Mouse (Mus musculus): ENCODE data around the gene Cobl.

Gene Cobl

DNA sequence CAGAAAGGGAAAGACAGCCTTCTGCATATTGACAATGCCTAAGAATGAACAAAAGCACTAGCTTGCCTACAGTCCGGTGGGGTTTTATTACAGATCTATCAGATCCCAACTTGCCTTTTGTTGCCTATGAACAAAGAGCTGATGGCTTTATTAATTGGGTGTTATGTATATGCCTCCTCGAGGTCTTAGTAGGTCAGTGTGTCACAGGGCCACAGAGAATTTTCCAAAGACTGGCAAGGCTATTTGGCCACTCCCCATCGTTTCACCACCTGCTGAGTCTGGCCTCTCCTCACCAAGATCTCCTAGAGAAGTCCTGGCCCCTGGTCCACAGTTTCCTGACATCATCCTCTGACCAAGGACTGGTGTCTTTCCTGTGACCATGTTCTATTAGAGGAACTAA, 83.7 kb downstream of the Cobl start:
- no peak for DNase-seq

DNA sequence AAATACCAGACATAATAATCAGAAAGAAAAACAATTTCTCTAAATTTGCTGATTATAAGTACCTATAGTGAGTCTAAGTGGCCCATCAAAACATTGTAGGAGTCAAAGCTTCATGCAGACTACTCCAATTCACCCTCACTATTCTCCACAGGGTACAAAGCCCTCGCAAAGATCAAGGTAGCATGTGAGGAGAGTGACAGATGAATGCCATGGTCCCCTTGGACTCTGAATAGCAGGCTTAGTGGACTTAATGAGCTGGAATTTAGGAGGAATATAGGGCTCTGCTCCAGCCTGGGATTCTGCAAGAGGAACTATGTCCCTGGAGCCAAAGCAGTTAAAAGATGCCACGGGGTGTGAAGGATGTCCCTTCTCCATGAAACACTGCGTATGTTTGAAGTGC, 88.1 kb downstream of the Cobl start:
- DNase-seq: no peak

DNA sequence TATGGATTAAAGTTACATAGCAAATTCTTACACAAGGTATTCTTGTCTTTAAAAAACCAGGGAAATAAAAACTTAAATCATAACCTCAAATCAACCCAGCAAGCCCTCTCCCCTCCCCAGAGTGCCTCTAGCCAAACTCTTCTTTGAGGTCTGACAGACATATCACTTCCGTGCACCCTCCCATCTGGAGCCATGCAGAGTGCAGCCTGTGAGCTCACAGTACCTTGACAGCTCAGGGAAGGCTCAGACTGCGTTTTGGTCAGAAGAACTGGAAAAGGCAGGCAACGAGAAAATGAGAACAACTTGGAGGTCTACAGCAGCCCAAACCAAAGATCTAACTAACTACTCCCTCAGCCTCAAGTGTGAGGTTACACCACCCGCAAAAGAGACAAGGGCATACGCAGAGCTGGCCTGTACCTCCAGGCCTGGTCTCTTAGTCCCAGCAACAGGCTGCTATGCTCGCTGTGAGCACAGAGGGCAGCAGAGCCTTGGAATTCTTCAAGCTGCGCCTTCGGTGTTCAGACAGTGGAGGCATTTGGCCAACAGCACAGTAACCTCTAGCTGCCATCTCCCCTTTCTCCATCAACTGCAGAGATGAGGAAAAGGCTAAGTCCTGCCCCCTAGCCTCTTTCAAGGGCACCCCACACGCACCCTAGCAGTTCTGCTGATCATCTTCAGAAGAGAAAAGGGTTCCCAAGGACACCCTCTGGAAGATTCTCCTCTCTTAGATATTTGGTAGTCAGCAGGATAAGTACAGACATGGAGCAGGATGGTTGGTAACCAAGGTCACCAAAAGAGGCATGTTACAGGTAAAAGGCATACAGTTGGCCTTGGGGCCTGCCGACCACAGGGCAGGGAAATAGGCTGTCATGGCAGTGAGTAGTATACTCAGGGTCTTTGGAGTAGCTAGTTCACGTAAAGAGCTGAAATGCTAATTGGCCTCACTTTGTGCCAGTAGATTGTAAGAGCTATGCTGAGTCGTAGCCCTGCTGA, 91.4 kb downstream of the Cobl start:
- DNase-seq: peak; percentile 43

DNA sequence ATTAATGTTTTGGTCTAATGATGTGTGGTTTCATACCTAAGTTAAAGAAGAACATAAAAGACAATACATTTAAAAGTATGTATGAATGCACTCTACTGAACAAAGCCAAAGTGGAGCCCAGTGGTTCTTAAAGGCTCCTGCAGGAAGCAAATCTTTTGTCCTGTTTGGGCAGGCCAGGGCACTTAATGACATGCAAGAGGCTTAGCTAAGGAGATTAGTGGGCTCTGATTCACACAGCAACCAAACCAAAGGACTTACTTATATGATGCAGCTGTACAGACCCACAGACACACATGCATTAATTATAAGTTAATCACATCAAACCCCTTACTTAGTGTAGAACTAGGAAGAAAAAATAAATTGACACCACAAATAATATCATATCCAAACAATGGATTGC, 93.8 kb downstream of the Cobl start:
- DNase-seq: no peak

DNA sequence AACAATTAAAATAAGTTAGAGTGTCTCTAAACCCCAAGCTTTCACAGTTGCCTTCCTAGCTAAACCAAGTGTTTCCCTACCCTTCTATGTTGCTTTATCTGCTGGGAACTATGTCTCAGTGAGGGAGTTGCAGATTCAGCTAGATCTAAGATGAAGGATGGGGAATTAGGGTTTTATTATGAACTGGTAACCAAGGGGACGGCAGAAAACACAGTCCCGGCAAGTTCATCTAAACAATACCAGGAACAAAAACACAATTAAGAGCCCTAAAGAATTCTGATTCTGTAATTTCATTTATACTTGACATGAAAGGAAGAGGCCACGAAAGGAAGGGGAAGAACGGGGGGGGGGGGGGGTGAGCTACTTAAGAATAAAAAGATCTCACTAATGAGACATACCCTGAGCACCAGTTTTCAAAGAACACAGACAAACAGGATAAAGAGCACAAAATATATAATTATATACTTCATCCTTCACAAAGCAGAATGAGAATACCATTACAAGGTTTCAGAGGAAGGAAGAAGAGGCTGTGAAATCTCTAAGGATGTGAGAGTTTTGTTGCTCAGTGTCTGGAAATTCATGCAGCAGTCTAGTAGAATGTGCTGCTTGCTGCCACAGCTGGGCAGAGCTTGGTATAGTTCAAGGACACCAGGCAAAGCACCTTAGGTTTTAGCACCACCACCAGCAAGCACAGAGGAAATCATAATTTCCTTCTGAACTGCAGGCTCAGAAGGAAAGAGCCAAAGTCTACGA, 97.2 kb downstream of the Cobl start:
- DNase-seq: no peak

DNA sequence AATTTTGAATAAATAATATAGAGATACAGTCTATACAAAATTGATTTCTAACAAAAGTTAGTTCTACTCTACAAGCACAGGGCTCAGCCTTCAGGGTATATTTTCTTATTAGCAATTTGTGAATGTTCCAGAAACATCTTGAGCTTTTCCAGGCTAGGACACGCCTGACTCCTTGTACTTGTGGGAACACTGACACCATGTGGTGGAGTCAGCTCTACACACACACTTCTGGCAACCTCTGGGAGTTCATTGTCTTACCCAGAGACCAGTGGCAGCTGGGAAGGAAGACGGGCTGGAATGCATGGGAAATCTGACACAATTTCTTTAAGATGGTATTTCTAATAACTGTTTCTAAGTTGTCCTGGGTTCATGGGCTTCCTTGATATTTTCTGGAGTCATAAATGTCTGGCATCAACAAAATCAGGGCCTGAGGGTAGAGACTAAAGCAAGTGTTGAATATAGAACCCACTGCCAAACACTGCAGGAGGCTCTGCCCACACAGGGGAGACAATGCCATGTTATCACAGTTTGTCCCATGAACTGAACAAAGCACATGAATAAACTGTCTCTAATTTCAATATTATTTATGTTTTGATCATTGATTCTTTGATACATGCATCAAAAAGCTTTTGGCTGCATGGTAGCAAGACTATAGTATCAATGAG, 105.3 kb downstream of the Cobl start:
- peak; percentile 6 for DNase-seq

DNA sequence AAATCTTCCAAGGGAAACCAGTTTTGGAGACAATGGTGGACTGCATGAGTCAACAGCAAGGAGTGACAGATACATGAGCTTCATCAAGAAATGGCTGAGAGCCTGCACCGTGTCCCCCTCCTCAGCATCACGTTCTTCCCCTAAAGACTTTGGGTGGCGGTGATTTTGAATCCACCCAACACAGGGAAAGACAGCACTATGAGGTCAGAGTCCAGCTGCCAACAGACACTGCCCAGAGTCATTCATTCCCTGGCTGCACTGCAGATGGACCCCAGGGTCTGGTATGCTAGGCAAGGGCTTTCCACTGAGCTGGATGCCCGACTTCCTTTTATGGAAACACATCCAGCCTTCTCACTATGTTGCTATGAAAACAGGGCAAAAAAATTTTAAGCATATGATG, 106.2 kb downstream of the Cobl start:
- DNase-seq: no peak

DNA sequence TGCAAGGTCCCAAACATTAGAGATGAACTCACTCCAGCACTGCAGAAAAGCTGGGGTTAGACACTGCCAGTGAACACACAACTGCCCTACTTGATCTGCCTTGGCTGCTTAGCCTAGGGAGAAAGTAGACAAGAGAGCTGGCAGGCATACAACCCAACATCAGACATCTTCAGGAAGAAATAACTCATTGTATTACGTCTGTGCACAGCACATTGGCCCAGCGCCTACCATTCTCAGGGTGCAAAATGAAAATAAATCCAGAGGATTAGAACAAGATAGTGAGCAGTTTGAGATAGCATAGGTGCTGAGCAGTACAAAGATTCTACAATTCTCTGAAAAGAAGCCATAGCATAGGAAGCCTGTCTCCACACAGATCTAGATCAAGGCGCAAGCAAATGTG, 109.1 kb downstream of the Cobl start:
- DNase-seq: no peak

DNA sequence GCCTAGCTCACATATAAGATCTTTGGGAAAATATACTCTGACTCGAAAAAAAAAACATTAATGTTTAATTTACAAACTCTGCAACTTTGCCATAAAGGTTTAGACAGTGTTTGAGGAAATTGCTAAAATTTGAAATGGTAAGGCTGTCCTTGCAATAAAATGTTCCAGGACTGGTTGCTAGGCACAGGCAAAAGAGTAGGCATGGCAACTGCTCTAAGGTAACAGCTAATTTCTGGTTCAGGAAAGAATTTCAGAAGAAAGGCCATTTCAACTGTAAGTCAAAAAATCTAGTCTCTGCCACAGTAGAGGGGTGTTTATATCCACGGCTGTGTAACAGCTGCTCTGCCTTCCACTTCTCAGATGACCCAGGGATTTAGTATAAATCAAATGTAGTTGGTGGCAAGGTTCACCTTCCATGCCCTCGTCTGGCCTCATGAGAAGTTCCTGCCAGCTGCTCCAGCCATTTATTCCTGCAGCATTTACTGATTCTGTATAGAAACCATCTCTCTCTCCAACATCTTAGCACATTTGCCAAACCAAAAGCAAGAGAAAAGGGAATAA, 113.7 kb downstream of the Cobl start:
- no peak for DNase-seq

DNA sequence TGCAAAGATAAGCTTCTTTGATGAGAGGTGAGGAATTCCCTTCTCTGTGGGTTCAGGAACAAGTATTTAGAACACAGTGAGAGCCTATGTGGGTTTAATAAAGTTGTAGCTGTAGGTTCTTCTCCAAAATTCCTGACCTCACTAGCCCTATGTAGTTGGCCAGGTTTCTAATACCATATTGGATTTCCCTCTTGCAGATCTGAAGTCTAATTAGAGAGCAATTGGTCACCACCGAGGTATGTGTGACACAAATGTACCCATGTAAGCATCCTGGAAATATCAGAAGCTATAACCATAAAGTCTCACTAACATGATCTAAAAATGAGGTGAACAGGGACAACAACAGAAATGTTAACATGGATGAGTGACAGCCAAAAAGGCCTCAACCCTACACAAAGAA, 114.7 kb downstream of the Cobl start:
- DNase-seq: no peak

DNA sequence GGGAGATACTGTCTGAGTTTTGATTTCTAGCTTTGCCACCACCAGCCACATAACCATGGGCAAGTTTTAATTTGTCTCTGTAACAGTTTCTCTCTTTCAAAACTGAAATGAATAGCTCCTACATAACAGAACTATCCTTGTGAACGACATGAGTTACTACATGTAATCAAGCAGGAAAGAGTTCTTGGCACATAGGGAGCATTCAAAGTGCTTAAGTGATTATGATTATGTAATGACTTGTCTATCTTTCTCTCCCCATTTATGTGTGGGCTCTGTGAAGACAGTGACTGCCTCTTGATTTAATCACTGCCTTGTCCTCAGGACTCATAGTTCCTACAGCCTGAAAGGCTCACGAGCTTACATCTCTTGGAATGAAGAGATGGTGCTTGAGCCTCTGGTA, 118.3 kb downstream of the Cobl start:
- no peak for DNase-seq

DNA sequence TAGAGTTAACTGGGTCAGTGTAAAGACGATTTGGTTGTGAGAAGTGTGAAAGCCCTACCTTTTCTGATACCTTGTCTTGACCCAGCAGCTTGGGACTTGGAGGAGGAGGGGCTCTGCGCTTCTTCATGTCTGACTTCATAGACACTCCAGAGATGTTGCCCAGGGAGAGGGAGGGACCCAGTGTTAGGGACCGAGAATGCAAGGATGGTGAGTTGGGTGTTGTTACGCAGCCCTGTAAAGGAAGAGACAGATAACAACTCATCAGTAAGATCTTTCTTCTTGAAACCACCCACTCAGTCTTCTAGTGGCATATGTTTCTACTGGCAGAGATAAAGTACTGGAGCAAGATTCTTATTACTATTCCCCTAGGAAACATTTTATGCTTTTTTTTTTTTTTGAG, 121.1 kb downstream of the Cobl start:
- no peak for DNase-seq

DNA sequence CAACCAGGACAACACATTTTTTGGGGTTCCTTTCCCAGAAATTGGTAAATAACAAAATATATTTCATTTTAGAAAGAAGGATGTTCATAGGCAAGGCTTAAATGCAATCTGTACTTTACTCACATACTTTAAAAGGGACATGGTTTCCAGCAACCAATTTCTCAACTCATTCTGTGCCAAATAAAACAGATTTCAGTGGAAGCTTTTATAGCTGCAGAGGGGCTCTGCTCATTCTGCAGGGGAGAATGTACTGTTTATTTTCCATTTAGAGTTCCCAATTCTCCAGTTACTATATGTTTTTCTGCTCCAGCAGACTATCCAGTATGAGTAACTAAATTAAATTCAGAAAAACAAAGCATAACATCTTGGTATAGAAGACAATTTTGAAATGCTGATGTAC, 124.1 kb downstream of the Cobl start:
- DNase-seq: no peak

DNA sequence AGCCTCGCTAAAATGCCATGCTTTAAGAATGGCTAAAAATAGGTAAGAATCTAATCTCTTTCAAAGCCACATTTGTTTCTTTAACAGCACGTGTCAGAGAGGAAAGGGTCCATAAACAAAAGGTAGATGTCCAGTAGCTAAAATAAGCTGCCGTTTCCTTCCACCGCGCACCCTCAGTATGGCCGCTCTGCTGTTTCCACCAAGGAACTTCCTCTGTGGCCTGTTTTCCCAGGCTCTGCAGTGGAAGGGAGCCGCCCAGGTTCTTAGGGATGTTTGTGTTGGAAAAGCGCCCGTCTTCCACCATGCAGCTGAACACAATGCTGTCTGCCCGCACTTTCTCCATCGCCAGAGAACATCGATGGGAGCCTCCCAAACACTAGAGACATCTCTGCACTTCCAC, 128.6 kb downstream of the Cobl start:
- DNase-seq: no peak

DNA sequence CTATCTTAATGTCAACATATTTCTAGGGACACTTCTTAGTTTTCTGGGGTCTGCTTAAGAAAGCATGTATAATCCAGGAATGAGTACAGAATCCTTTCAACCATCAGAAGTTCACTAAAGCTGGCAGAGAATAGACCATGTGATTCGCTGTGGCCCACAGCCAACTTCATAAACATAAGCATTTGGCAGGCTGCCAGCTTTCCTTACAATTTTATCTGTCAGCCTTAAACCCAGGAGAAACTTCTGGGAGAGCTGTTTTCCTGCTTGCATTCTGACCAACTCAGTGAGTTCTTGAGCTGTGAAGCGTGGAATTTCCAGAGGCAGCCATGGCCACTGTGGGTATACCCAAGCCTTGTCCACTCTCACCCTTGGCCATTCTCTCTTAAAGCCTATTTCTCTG, 132.8 kb downstream of the Cobl start:
- no peak for DNase-seq

DNA sequence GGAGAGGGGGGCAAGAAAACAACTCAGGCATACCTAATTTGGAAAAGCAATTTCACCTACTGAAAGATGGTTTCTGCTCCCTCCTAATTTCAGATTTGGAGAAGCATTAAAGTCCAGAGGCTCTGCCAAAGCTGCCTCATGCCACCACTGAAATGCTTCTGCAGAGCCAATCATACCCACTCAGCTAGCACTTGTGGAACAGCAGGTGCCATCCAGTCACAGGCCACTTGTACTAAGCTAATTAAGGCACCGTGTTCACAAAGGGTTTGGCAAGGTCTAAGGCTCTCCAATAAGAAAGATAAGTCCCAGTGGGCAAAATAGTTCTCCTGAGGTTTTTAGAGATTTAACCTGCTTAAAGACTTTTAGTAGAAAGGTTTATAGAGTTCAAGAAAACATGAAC, 143.3 kb downstream of the Cobl start:
- DNase-seq: no peak

DNA sequence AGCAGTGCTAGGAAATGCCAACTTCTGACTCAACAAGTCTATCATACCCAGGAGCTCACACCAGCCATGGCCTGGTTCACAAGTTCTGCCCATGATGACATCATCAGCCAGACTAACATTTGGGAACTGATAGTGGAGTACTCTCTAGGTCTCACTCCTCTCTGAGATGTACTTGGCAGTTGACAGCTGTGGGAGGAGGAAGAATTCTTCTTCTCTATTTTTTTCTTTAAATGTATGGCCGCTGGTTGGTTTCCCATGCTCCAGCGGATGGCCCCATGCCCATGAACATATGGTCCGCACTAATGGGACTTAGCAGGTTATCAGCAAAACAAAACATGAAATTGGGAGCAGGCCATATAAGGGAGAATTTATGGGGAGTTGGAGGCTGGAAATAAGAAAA, 145.4 kb downstream of the Cobl start:
- DNase-seq: peak; percentile 48

DNA sequence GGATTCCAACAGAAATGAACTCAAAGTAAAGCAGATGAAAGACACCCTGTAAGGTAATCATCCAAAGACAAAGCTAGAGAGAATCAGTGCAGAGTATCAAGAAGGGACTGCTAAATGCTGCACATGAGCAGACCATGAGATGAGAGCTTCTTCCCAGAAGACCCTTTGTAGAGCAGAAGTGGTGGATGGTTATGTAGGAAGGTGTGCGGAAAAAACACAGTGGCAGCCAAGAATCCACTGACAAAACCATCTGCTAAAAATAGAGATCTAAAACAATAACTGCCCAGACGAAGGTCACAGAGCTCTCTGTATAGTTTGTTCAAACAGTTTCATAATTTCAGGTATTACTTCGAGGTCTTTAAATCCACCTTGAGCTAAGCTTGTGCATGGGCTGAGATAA, 149.1 kb downstream of the Cobl start:
- no peak for DNase-seq

DNA sequence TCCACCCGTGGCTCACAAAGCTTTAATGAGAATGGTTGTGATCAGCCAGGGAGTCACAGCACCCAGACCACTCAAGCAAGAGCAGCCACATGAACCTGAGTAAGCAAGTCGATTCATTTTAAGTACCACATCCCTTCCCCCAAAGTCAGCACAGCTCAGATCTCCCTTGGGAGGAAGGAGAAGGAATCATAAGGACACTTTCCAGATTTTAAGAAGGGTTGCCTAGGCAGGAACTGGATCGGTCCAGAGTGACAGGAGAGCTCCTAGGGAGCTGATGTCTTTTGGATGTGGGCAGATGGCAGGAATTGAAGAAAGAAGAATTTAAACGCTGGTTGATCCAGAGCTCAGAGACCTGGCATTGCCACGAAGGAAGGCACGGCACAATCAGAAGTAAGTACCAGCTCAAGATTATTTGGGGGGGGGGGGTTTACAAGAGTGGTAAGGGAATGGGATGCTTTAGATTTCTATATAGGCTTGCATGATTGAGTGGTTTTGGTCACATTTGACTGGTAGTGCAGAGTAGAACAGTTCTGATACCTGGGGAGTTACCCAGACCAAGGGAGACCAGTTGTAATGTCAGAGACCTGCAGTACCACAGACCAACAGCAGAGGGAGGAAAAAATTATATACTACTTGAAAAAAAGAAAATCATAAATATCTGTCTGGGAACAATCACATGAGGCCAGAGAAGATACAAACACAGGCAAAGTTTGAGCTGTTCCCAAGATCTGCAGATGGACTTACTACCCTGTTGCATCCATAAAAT, 150.3 kb downstream of the Cobl start:
- no peak for DNase-seq

DNA sequence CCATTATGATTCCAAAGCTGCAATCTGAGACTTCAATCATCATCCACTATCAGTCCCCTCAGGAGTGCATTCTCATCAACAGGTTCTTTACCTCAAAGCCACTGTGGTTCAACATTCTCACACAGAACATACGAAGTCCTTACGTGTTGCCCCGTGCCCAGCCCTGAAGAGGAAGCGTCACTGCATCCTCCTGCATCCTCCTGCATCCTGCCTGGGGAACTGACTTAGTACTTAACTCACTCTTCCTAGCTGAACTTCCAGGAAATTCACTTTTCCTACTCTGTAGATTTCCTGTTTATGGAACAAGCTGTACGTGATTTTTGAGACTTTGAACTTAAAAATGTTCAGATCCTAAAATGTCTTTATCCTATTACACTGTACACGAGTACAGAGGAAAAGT, 153.3 kb downstream of the Cobl start:
- no peak for DNase-seq

DNA sequence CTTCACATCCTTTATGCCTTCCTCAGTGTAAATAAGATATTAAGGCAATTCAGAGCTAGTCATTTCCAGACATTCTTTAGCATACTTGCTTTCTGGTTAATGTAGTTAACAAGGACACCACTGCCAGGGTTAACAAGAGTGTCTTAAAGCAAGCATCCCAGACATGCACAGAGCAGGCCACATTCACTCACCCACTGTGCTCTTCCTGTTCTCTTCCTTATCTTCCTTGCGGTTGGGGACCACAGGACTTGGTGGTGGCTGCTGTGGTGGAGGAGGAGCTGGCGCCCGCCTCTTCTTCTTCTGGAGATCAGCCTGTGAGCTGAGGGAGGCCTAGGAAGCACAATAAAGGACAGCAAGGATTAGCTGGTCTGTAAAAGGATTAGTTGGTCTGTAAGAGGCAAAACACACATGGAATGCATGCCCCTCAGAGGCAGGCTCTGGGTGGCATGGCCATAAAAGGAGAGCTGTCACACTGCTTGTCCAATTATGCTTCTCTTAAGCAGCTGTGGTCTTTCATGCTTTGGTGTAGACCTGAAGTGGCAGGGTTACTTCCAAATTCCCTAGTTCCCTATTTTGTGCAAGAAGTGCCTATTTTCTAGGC, 155.2 kb downstream of the Cobl start:
- DNase-seq: no peak

DNA sequence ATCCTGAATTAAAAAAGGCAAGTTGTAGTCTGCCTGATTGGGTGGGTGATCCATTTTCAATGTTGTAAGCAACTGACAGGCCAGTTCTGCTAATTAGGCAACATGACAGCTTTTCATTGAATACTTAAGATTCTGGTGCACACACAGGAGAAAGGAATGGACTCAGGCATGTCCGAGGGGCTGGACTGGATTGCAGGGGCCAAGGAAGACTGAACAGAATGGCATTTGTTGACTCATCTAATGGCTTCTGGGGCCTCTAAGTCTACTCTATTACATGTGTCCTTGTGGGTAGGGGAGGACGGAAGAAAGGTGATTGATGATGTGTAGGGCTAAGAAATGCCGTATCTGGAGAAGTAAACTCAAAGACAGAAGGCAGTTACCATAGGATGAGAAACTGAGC, 159.9 kb downstream of the Cobl start:
- DNase-seq: no peak
